Mouse (Mus musculus) limb, embryonic 10.5 days (tissue): Measurements from ENCODE around the gene Ankfy1. TPM values are rescaled to one million over a fixed set of nuclear protein-coding genes. Genes with fewer than 3 reads are reported as not detected.

ENCODE experiments used
- DNase-seq: peaks from one replicate; pipeline ENCODE4 v3.0.0-alpha.2; 2017; ENCODE audit warnings: low spot score
- H3K27ac ChIP-seq: fragments of 300-500 bp; sonication (generic); 2 replicates; pipeline ENCODE4 v1.5.1; 2016; ENCODE audit warnings: mild to moderate bottlenecking
- H3K27me3 ChIP-seq: fragments of 300-500 bp; sonication (generic); 2 replicates; pipeline ENCODE4 v1.6.1; 2016; ENCODE audit warnings: low read depth, mild to moderate bottlenecking; ENCODE audit not compliant: poor library complexity, severe bottlenecking
- H3K36me3 ChIP-seq: fragments of 300-500 bp; sonication (generic); 2 replicates; pipeline ENCODE4 v1.6.1; 2016; ENCODE audit warnings: mild to moderate bottlenecking, moderate library complexity
- H3K4me1 ChIP-seq: fragments of 300-500 bp; sonication (generic); 2 replicates; pipeline ENCODE4 v1.6.1; 2016
- H3K4me3 ChIP-seq: fragments of 300-500 bp; sonication (generic); 2 replicates; pipeline ENCODE4 v1.5.1; 2016; ENCODE audit warnings: mild to moderate bottlenecking, moderate library complexity
- H3K9me3 ChIP-seq: fragments of 300-500 bp; sonication (generic); replicated peaks from 2 replicates; pipeline ENCODE4 v1.6.1; 2016; ENCODE audit warnings: mild to moderate bottlenecking
- WGBS: fragments of 180-500 bp; shearing (Covaris S2); methylation state at CpG from one replicate; pipeline ENCODE4 v1.1.7; 2016; 5-methylcytosine and 5-hydroxymethylcytosine counted together
- microRNA-seq: library from miRNA; unstranded; fragments of <30 nt; microRNA quantifications from one replicate; pipeline ENCODE4, GENCODE M21; 2017
- polyA plus RNA-seq: library from polyadenylated mRNA; unstranded; fragments of >200 nt; fragmentation: Nextera tagmentation; extraction: Ambion mirVana; gene quantifications from 2 replicates; pipeline ENCODE4 v1.2.1, GENCODE M21; 2016

Gene Ankfy1
- polyA plus RNA-seq, 1 experiment from 2014 or later = 25.4 TPM

GRCm38 (mm10) chr11:72804586-72804985 lies 114.8 kb downstream of the Ankfy1 start:
- no peaks in the 10 kb centered on the region for H3K27me3 ChIP-seq
- no peak overlapping the region for H3K27ac ChIP-seq
- no peaks in the 10 kb centered on the region for H3K9me3 ChIP-seq
- no peak overlapping the region for H3K4me3 ChIP-seq
- DNase-seq = no peak
- peaks cover 7% of the 10 kb centered on the region; the same call in 1 of the 2 replicates for H3K4me1 ChIP-seq
- no peaks in the 10 kb centered on the region; the same call in 1 of the 2 replicates for H3K36me3 ChIP-seq

- H3K4me3 ChIP-seq = no peak overlapping the region
- H3K27me3 ChIP-seq = no peaks in the 10 kb centered on the region
- H3K9me3 ChIP-seq = no peaks in the 10 kb centered on the region
- H3K4me1 ChIP-seq = peaks cover 7% of the 10 kb centered on the region; the same call in 1 of the 2 replicates
- H3K36me3 ChIP-seq = no peaks in the 10 kb centered on the region; the same call in 1 of the 2 replicates
- H3K27ac ChIP-seq = no peak overlapping the region
- 88% methylated on average over 3 of the region's 3 CpGs for WGBS
- no peak for DNase-seq
Observed at GRCm38 (mm10) chr11:72805232-72805631, 115.4 kb downstream of the Ankfy1 start.

- WGBS = 72% methylated on average over 2 of the region's 2 CpGs
- DNase-seq = no peak
- H3K4me1 ChIP-seq = peaks cover 7% of the 10 kb centered on the region; the same call in 1 of the 2 replicates
- no peaks in the 10 kb centered on the region for H3K27me3 ChIP-seq
- no peak overlapping the region for H3K27ac ChIP-seq
- H3K36me3 ChIP-seq = no peaks in the 10 kb centered on the region; the same call in 1 of the 2 replicates
- H3K4me3 ChIP-seq = no peak overlapping the region
- no peaks in the 10 kb centered on the region for H3K9me3 ChIP-seq
Observed at GRCm38 (mm10) chr11:72806556-72806955, 116.8 kb downstream of the Ankfy1 start.

- Histone ChIP-seq H3K9me3 (no peaks in the 10 kb centered on the region), H3K4me1 (peaks cover 5% of the 10 kb centered on the region; the same call in 1 of the 2 replicates), H3K27ac (no peak overlapping the region), H3K36me3 (no peaks in the 10 kb centered on the region; the same call in 1 of the 2 replicates), H3K4me3 (no peak overlapping the region), H3K27me3 (no peaks in the 10 kb centered on the region)
- WGBS = 90% methylated on average over 4 of the region's 4 CpGs
- DNase-seq = no peak
Observed at GRCm38 (mm10) chr11:72807992-72808391, 118.2 kb downstream of the Ankfy1 start.

- no peak for DNase-seq
- Histone ChIP-seq H3K27me3 (no peaks in the 10 kb centered on the region), H3K27ac (no peak overlapping the region), H3K36me3 (no peaks in the 10 kb centered on the region), H3K4me3 (no peak overlapping the region), H3K4me1 (no peaks in the 10 kb centered on the region), H3K9me3 (no peaks in the 10 kb centered on the region)
- 91% methylated on average over 5 of the region's 5 CpGs for WGBS
Observed at GRCm38 (mm10) chr11:72813687-72814086, 123.9 kb downstream of the Ankfy1 start.

GRCm38 (mm10) chr11:72814188-72814587 lies 124.4 kb downstream of the Ankfy1 start:
- H3K27me3 ChIP-seq = no peaks in the 10 kb centered on the region
- WGBS = 87% methylated on average over 2 of the region's 2 CpGs
- DNase-seq = no peak
- no peaks in the 10 kb centered on the region for H3K9me3 ChIP-seq
- no peak overlapping the region for H3K4me3 ChIP-seq
- H3K27ac ChIP-seq = no peak overlapping the region
- H3K36me3 ChIP-seq = no peaks in the 10 kb centered on the region
- H3K4me1 ChIP-seq = no peaks in the 10 kb centered on the region

GRCm38 (mm10) chr11:72816859-72817258 lies 127.1 kb downstream of the Ankfy1 start:
- Histone ChIP-seq H3K36me3 (peaks cover 10% of the 10 kb centered on the region), H3K27ac (no peak overlapping the region), H3K27me3 (no peaks in the 10 kb centered on the region), H3K4me1 (no peaks in the 10 kb centered on the region), H3K9me3 (no peaks in the 10 kb centered on the region), H3K4me3 (no peak overlapping the region)
- WGBS = 89% methylated on average over 1 of the region's 1 CpGs
- DNase-seq = no peak

GRCm38 (mm10) chr11:72818067-72818466 lies 128.3 kb downstream of the Ankfy1 start:
- Histone ChIP-seq H3K27ac (no peak overlapping the region), H3K4me3 (no peak overlapping the region)
- 91% methylated on average over 7 of the region's 7 CpGs for WGBS

GRCm38 (mm10) chr11:72821041-72821440 lies 131.2 kb downstream of the Ankfy1 start:
- Histone ChIP-seq H3K9me3 (no peaks in the 10 kb centered on the region), H3K27me3 (no peaks in the 10 kb centered on the region), H3K27ac (no peak overlapping the region), H3K4me3 (no peak overlapping the region), H3K36me3 (peaks cover 33% of the 10 kb centered on the region), H3K4me1 (no peaks in the 10 kb centered on the region)
- no peak for DNase-seq
- 91% methylated on average over 7 of the region's 7 CpGs for WGBS

More at GRCm38 (mm10) chr11:72818067-72818466, 128.3 kb downstream of the Ankfy1 start:
- Histone ChIP-seq H3K9me3 (no peaks in the 10 kb centered on the region), H3K27me3 (no peaks in the 10 kb centered on the region), H3K36me3 (peaks cover 16% of the 10 kb centered on the region), H3K4me1 (no peaks in the 10 kb centered on the region)
- DNase-seq = no peak

Small RNA genes lying within 50 kb of the gene (microRNA-seq; reads per million reads assigned to microRNA genes)
- gene Gm25678 = not detected

Other genes with a start within 250 kb of the Ankfy1 start
- 234 and 274 TPM in 2 replicates for gene Mybbp1a, start 248.7 kb upstream of the Ankfy1 start, polyA plus RNA-seq
- gene Spns2, start 200.1 kb upstream of the Ankfy1 start, polyA plus RNA-seq = 2.8 and 3.0 TPM in 2 replicates
- 0.15 TPM in 1 of 2 replicates, not detected in the other for gene Spns3, start 139.5 kb upstream of the Ankfy1 start, polyA plus RNA-seq
- gene Ube2g1, start 82.7 kb upstream of the Ankfy1 start, polyA plus RNA-seq = 76.9 and 85.6 TPM in 2 replicates
- 3.6 and 4.7 TPM in 2 replicates for gene Cyb5d2, start 106.1 kb downstream of the Ankfy1 start, polyA plus RNA-seq
- 6.4 and 6.6 TPM in 2 replicates for gene Zzef1, start 106.2 kb downstream of the Ankfy1 start, polyA plus RNA-seq